Mouse (Mus musculus) heart, adult 2 months (tissue): ENCODE data around the gene Wwox. TPM values are rescaled to one million over a fixed set of nuclear protein-coding genes. Genes with fewer than 3 reads are reported as not detected.

ENCODE experiments used
- DNase-seq, 2 experiments: peaks; one replicate each; pipeline ENCODE4 v3.0.0; 2021
- H3K27ac ChIP-seq: fragments of 200-600 bp; 2 replicates; pipeline ENCODE4 v1.8.1; 2022
- H3K27me3 ChIP-seq: fragments of 200-500 bp; 2 replicates; pipeline ENCODE4 v1.6.1; 2012; ENCODE audit warnings: mild to moderate bottlenecking, low read length, inconsistent platforms, mixed read lengths; ENCODE audit not compliant: control insufficient read depth, insufficient read depth
- H3K36me3 ChIP-seq: fragments of 200-500 bp; 2 replicates; pipeline ENCODE4 v1.6.1; 2012; ENCODE audit warnings: low read length, inconsistent platforms; ENCODE audit not compliant: control insufficient read depth, insufficient read depth
- H3K4me1 ChIP-seq: fragments of 200-500 bp; 2 replicates; pipeline ENCODE4 v1.6.1; 2011; ENCODE audit warnings: low read length; ENCODE audit not compliant: control insufficient read depth, insufficient read depth
- H3K4me3 ChIP-seq: fragments of 200-600 bp; 2 replicates; pipeline ENCODE4 v1.8.1; 2022
- H3K79me2 ChIP-seq: fragments of 200-500 bp; replicated peaks from 2 replicates; pipeline ENCODE4 v1.6.1; 2012; ENCODE audit warnings: mild to moderate bottlenecking, inconsistent platforms, low read length, moderate library complexity, mixed read lengths; ENCODE audit not compliant: control insufficient read depth, insufficient read depth
- H3K9ac ChIP-seq: fragments of 200-500 bp; 2 replicates; pipeline ENCODE4 v1.6.1; 2012; ENCODE audit warnings: low read depth, mild to moderate bottlenecking, control low read depth, inconsistent platforms, low read length, mixed read lengths
- CTCF ChIP-seq: fragments of 200-600 bp; IDR thresholded peaks from 2 replicates; pipeline ENCODE4 v1.8.1; 2022; ENCODE audit warnings: antibody characterized with exemption, mild to moderate bottlenecking, moderate library complexity
- EP300 ChIP-seq: fragments of 200-500 bp; IDR thresholded peaks from 2 replicates; pipeline ENCODE4 v1.6.1; 2011; ENCODE audit warnings: low read depth, low read length, control low read depth; ENCODE audit not compliant: insufficient read depth
- POLR2A ChIP-seq: fragments of 200-500 bp; IDR thresholded peaks from 2 replicates; pipeline ENCODE4 v1.6.1; 2011; ENCODE audit warnings: mild to moderate bottlenecking, low read depth, low read length, control low read depth; ENCODE audit not compliant: insufficient read depth
- WGBS: fragments of 180-500 bp; shearing (Covaris S2); methylation state at CpG from one replicate; pipeline ENCODE4 v1.1.7; 2018; 5-methylcytosine and 5-hydroxymethylcytosine counted together
- intact Hi-C: fragments of 180-260 bp; cut with DNase I; formaldehyde crosslinking; loops from one replicate; pipeline ENCODE4 v1.15.1; 2025
- polyA plus RNA-seq: library from polyadenylated mRNA; depleted of rRNA; stranded (reverse); fragments of >200 nt; gene quantifications from 2 replicates; pipeline ENCODE4 v1.2.3, GENCODE M21; 2012
- total RNA-seq, 2 experiments: library from RNA; stranded (reverse); gene quantifications; 2 replicates each; pipeline ENCODE4 v1.2.3; 2021

The Wwox gene
- total and polyA plus RNA-seq, 3 experiments = 3.3 to 4.6 (median 4.6) TPM

- TF ChIP-seq EP300 (no peak), CTCF (no peak), POLR2A (no peak)
- Histone ChIP-seq H3K27me3 (no peaks in the 10 kb centered on the region), H3K79me2 (no peaks in the 10 kb centered on the region), H3K9ac (no peak overlapping the region), H3K4me1 (no peaks in the 10 kb centered on the region), H3K36me3 (no peaks in the 10 kb centered on the region), H3K4me3 (no peak overlapping the region), H3K27ac (no peak overlapping the region)
- no peak for DNase-seq
- 89% methylated on average over 11 of the region's 11 CpGs for WGBS
- intact Hi-C loops = no loop called here
Observed at GRCm38 (mm10) chr8:115330671-115331070, 891.2 kb downstream of the Wwox start.

GRCm38 (mm10) chr8:115333972-115334371 is 894.5 kb downstream of the Wwox start:
- Histone ChIP-seq H3K9ac (no peak overlapping the region), H3K36me3 (no peaks in the 10 kb centered on the region), H3K4me3 (no peak overlapping the region), H3K27me3 (no peaks in the 10 kb centered on the region), H3K27ac (no peak overlapping the region), H3K79me2 (no peaks in the 10 kb centered on the region), H3K4me1 (no peaks in the 10 kb centered on the region)
- 40% methylated on average over 3 of the region's 3 CpGs for WGBS
- TF ChIP-seq POLR2A = no peak
- TF ChIP-seq EP300 = no peak
- TF ChIP-seq CTCF = no peak
- intact Hi-C loops = no loop called here
- DNase-seq = no peak

- WGBS = 61% methylated on average over 1 of the region's 1 CpGs
- TF ChIP-seq POLR2A = no peak
- no peak for TF ChIP-seq CTCF
- TF ChIP-seq EP300 = no peak
Observed at GRCm38 (mm10) chr8:115336361-115336760, 896.9 kb downstream of the Wwox start.

GRCm38 (mm10) chr8:115348704-115349103 is 909.2 kb downstream of the Wwox start:
- H3K27me3 ChIP-seq = no peaks in the 10 kb centered on the region

More at GRCm38 (mm10) chr8:115336361-115336760, 896.9 kb downstream of the Wwox start:
- Histone ChIP-seq H3K9ac (no peak overlapping the region), H3K27me3 (no peaks in the 10 kb centered on the region), H3K4me1 (no peaks in the 10 kb centered on the region), H3K79me2 (no peaks in the 10 kb centered on the region), H3K4me3 (no peak overlapping the region), H3K27ac (no peak overlapping the region), H3K36me3 (no peaks in the 10 kb centered on the region)
- no peak for DNase-seq
- intact Hi-C loops = no loop called here

GRCm38 (mm10) chr8:115350707-115351106 is 911.3 kb downstream of the Wwox start:
- TF ChIP-seq CTCF (no peak), EP300 (no peak), POLR2A (no peak)
- Histone ChIP-seq H3K36me3 (no peaks in the 10 kb centered on the region), H3K27ac (no peak overlapping the region), H3K79me2 (no peaks in the 10 kb centered on the region), H3K4me1 (no peaks in the 10 kb centered on the region), H3K4me3 (no peak overlapping the region), H3K9ac (no peak overlapping the region), H3K27me3 (no peaks in the 10 kb centered on the region)
- DNase-seq = no peak
- intact Hi-C loops = no loop called here
- 91% methylated on average over 6 of the region's 6 CpGs for WGBS

More at GRCm38 (mm10) chr8:115348704-115349103, 909.2 kb downstream of the Wwox start:
- intact Hi-C loops = no loop called here
- Histone ChIP-seq H3K27ac (no peak overlapping the region), H3K4me3 (no peak overlapping the region), H3K4me1 (no peaks in the 10 kb centered on the region), H3K36me3 (no peaks in the 10 kb centered on the region), H3K79me2 (no peaks in the 10 kb centered on the region), H3K9ac (no peak overlapping the region)
- TF ChIP-seq EP300 = no peak
- TF ChIP-seq CTCF = no peak
- no peak for TF ChIP-seq POLR2A
- 52% methylated on average over 6 of the region's 6 CpGs for WGBS
- DNase-seq = peak in 1 of 2 experiments; percentile 3

GRCm38 (mm10) chr8:115357663-115358335 is 918.3 kb downstream of the Wwox start:
- no peak for TF ChIP-seq POLR2A
- TF ChIP-seq CTCF = no peak
- no peak for TF ChIP-seq EP300
- WGBS = 52% methylated on average over 16 of the region's 16 CpGs
- H3K79me2 ChIP-seq = no peaks in the 10 kb centered on the region
- peak in 1 of 2 experiments; percentile 7 for DNase-seq
- H3K4me3 ChIP-seq = no peak overlapping the region
- H3K4me1 ChIP-seq = no peaks in the 10 kb centered on the region
- H3K27ac ChIP-seq = no peak overlapping the region
- no peak overlapping the region for H3K9ac ChIP-seq
- H3K36me3 ChIP-seq = no peaks in the 10 kb centered on the region
- intact Hi-C loops = no loop called here
- no peaks in the 10 kb centered on the region; the same call in 1 of the 2 replicates for H3K27me3 ChIP-seq
